Mouse (Mus musculus) heart, adult 11 months (tissue): ENCODE results near the gene Tas1r2.

Source experiments
- DNase-seq: peaks from one replicate; pipeline ENCODE4 v3.0.0; 2022

Gene Tas1r2

GRCm38 (mm10) chr4:139710467-139711334 lies 57.4 kb downstream of the Tas1r2 start:
- DNase-seq, result no peak

GRCm38 (mm10) chr4:139715241-139715932 lies 62.0 kb downstream of the Tas1r2 start:
- DNase-seq, result no peak

GRCm38 (mm10) chr4:139716477-139717169 lies 63.3 kb downstream of the Tas1r2 start:
- no peak for DNase-seq

DNA sequence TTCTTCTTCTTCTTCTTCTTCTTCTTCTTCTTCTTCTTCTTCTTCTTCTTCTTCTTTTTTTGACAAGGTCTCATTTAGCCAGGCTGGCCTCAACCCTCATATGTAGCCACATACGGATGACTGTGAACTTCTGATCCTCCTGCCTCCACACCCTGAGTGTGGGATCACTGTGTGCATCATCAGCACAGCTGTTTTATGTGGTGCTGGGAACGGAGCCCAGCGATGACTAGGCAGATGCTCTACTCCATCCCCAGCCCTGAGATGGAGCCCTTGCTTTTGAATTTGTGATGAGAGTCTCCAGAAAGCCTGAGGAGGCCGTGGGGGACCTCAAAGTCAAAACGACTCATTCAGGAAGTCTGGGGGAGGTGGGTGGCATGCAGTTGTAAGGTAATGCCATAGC lies 65.6 kb downstream of the Tas1r2 start:
- DNase-seq, result no peak
